Mouse (Mus musculus): ENCODE measurements around the gene Rftn1. TPM values are rescaled to one million over a fixed set of nuclear protein-coding genes. Genes with fewer than 3 reads are reported as not detected.

Rftn1 gene
- total RNA-seq, 2 experiments from 2014 or later, result 70.3 to 80.9 TPM

DNA sequence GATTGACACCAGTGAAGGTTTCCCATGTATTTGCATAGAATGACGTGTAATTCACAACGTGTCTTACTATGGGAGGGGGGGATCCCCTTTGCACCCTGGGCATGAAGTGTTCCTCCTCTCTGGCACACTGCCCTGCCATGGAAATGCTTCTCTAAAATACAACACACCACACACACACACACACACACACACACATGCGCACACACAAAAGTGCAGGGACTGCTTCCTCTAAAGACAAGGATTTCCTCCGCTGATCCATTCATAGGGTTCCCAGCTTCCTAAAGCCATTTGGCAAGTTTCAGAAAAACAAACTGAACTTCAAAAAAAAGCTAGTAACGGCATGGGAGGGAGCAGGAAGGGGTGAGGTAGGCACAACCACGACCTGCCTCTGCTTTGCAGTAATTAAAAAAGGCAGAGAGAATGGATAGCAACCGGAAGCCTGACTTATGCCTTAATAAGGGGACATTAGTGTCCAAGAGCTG lies 20.5 kb downstream of the Rftn1 start:
- DNase-seq, result peak; percentile 60

DNA sequence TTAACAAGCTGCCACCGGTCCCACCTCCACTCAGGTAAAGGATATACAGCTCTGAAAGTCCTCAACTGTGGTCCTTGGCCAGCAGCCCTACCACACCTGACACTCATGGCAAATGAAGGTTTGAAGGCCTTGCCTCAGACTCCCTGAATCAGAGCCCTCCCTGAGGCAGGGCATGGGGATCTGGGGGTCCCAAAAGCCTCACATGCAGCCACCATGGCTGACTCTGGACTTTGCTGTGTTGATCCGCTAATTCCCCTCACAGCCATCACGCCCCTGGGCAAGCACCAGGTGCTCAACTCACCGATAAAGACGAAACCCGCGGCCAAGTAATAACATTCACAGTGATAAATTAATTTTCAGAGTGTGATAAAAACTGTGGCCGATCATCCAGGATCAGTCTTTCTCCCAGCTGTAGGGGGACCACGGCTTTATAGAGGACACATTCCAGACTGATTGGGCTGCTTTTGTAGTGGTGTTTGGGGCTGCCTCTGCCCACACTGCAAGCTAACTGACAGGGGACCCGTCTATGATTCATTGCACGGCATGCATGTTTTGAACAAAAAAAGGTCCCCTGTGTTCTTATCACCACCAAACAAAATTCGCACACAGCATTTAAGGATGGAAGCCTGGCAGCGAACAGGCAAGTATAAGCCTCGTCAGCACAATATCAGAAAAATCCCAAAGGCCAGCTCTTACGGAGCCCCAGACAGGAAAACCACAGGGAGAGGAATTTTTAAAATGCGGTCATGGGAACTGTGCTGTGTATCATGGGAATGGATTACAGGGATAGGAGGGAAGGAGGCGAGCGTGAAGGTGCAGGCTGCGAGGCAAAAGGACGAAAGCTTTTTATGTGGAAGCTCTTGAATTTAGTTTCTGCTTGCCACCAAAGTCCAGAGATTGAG lies 29.3 kb downstream of the Rftn1 start:
- no peak for DNase-seq

DNA sequence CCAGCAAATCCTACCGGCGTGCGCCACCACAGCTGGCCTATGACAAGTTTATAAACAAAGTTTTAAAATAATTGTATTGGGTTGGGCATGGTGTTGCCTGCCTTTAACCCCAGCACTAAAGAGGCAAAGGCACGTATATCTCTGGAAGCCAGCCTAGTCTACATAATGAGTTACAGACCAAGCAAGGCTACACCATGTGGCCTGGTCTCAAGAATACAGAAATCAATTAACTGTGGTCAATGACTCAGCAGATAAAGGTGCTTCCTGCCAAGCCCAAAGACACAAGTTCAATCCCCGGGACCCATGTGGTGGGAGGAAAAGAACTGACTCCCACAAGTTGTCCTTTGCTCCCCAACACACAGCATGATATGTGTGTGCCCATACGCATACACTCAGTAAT lies 30.1 kb downstream of the Rftn1 start:
- DNase-seq, result no peak

DNA sequence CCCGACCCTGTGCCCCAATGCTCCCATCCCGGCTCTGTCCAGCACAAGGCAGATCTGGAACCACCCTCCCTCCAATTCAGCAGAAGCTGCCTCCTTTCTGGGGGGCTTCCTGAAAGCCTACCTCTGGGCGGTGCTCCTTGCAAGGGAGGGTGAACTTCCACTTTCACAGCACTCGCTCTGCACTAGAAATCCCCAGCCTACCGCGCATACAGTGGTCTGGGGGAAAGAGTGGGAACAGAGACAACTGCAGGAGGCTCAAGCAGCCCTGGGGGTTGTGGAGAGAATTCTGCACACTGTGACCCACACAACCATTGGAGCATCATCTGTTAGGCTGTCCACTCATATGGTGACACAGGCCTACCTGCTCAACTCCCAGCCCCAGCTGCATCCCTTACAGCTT lies 30.7 kb downstream of the Rftn1 start:
- no peak for DNase-seq

DNA sequence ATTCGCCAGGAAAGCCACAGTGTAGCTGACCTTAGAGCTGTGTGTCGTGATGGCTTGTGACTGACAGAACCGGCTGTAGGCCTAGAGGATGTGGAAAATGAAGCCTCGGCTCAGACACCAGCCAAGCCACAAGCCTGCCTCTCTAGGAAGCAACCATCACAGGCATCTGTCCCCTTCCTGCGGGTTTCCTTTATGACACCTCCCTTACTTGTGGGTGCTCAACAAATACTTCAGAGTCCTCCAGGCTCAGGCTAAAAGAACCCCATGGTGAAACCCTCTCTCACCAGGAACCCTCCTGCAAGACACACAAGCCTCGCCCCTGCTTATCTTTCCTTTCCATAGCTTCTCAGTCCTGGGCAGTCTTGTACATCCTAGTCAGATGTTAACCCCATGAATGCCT lies 31.9 kb downstream of the Rftn1 start:
- no peak for DNase-seq

DNA sequence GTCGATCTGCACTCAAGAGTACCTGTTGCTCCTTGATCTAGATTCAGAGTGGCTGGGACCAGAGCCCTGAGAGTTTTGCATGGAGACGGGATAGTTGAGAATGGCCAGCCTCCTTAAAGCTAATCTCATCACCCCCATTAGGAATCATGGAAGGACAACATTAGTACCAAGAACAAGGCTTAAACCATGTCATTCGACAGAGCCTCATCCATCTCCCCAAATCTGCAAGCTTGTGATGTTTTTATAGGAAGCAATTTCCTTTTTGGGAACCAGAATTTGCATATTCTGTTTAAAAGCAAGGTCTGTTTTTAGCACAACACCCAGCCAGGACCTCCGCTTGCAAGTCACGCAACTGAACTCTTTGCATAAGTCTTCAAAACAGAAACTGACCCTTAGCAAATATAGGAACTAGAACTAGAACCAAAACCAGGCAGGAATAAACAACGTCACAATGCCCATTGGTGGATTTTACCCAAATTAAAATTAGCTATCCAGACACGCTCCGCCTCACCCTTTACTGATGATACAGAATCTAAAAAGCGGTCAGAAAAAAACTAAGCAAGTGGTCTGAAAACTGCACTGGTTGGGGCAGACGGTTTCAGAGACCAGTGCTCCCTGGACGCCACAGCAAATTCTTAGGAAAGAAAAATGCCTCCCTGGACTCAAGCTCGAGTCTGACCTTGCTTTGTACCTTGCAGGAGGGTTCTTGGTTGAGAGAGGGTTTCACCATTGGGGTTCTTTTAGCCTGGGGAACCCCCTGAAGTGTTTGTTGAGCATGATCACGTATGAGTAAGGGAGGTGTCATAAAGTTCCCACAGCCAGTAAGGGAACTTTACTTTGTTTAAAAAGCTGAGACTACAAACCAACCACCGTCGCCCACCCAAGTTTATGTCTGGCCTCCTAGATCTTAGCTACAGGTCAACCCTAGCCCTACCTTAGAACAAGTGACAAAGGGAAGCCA lies 33.0 kb downstream of the Rftn1 start:
- DNase-seq, result no peak

DNA sequence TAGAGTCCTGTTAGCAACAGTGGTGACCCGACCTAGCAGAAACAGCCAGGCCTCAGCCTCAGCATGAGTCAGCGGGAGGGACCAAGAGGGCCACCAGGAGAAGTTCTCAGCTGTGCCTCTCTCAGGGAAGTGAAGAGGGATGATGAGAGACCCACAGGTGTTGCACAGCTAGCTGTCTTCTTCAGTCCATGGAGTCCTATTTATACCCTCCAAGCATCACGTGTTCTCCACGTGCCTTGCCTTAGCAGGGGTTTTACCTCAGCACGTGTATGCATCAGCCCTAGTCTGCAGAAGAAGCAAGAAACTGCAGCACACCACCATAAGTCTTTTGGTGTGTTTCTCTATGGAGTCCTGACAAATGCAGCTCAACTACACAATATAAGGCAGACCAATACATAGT lies 38.4 kb downstream of the Rftn1 start:
- DNase-seq, result no peak

DNA sequence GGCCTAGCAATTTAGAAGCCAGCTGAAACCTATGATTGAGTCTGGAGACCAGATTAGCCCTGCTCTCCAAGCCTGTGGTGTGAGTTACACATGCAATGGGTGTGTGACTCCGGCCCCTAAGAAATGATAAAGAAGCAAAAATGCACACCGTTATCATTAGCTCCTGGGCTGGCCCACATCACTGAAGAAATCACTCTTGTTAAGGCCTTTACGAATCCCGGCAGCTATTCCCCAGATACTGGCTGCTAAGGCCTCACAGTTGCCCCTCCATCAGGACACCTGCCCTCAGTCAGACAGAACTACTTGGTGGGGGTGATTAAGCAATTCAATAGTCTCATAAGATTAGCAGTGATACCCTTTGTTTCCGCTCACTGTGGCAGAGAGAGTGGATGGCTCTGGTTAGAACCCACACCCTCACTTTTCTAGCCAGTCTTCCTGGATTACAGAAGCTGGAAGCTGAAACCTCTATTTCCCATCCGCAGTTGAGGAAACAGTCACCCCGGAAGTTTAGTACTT lies 39.2 kb downstream of the Rftn1 start:
- no peak for DNase-seq

DNA sequence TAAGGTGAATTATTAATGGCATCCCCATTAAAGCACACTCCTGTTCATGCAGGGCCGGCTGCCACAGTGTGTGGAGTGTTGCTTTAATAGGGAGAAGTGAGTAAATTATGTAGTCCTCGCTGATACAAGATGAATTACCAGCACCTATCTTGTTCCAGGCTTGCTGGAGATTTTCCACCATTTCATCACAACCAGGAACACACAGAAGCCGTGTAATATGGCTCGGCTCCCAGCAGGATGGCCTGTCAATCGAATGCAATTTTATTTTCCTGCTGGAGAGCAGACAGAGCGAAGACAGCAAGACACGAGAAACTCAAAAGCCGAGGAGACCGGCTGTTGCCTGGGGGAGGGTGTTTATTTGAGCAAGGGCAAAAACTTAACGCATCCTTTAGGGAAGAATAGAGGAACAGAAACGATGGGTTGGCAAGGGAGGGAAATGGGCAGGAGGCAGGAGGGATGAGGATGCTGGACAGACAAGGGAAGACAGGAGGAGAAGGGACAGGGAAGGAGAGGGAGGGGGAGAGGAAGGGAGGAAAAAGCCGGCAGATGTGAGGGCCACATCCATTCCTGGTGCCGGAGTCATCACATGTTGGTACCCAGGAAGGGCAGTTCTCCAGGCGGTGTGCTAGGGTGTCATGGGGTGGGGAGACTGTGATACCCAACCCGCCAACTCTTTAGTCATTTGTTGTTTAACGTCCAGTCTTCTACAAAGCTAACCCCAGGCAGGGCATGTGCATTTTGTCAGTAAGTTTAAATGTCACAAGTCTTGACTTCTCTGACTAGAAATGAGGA lies 39.9 kb downstream of the Rftn1 start:
- DNase-seq, result no peak

DNA sequence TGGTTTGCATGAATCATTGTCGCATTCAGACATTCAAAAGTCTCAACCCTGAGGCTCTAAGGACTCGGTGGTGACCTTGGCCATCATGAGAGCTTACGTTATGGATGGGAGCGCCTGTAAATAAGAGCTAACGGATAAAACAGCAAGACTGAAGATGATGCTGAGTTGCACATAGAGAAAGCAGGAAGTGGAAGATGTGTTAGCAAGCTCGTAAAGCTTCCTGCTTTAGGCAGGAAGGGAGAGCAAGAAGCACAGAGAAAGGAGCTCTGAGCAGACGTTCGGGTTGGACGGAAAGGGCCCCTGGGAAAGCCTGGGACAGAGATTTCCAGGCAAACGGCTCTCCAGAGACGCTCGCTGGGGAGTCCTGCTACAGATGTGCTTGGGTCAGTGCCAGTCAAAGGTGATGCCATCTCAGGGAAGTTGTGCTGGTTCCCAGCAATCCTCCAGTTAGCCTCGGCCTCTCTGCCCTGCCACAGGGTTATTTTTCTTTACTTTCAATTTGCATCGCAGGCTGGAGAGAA lies 40.7 kb downstream of the Rftn1 start:
- DNase-seq, result no peak

DNA sequence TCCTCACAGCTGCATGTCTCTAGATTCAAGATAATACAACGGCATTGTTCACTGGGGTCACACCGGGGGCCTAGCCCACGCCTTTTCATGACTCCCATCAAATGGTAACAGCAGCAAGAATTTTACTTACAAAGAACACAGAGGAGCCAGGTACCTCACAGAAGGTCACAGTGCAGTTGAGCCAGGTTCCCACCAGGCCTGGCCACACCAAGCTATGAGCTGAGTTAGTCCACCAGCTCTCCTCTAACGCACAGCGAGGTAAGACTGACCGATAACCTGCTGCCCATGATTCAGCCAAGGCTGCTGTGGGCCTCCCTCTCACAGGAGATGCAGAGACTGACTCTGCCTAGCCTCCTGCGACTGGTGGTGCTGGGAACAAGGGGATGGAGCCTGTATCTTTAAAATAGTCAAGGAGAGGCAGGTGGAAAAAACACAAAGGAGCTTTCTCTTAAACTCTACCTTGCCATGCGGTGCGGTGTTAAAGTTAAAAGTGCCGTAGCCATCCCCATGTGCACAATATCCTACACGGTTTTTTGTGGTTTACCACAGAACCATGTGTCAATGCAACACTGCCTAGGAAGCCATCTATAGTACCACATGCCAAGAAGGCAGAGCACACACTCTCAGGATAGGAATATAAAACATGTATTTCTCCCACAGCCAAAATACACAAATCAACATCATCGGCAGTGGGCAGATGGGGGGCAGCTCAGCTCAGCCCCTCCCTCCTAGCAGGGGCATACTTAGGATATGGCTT lies 42.5 kb downstream of the Rftn1 start:
- DNase-seq, result no peak

DNA sequence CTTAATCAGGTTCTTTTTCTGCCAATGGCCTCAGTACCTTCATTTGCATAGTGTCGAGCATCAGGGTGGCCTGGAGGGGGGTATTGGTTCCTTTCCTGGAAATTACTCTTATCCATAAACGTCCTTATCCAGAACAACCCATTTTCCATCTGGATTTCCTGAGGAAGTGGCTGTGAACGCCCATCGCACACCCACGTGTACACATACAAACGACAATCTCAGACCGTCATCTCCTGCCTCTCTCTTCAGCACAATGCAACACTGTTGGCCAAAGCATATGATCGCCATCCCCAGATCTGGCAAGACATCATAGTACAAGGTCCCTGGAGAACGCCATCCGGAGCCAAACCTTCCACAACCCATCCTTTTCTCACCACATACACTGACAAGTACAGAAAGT lies 47.1 kb downstream of the Rftn1 start:
- peak; percentile 57 for DNase-seq

DNA sequence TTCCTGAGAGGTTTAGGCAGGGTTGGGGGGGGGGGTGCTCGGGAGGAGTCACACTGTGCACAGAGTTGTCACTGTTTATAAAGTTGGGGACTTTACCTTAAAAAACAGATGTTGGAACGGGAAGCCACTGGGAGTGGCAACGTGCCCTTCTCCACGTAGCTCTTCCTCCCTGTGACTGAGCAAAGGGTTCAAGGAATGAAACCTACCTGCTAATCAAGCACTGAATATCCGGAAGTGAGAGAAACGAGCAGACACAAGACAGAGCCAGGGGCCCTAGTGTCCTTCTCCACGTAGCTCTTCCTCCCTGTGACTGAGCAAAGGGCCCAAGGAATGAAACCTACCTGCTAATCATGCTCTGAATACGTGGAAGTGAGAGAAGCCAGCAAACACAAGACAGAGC lies 47.9 kb downstream of the Rftn1 start:
- no peak for DNase-seq

DNA sequence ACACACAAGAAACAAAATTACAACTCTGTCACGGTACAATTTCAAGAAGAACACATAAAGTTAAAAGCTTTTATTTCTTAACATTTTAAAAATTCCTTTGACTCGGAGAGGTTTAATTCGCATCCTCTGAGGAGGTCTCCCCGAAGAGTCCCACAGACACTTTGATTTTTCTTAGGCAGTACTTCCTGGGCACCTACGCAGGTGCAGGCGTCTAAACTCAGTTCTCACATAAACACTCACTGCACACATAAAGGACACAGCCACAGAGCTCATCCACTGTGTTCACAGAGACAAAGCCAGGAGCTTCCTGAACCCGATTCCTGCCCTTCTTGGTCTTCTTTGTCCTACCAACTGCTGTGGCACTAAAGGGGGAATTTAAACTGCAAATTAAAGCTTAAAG lies 48.3 kb downstream of the Rftn1 start:
- DNase-seq, result no peak

DNA sequence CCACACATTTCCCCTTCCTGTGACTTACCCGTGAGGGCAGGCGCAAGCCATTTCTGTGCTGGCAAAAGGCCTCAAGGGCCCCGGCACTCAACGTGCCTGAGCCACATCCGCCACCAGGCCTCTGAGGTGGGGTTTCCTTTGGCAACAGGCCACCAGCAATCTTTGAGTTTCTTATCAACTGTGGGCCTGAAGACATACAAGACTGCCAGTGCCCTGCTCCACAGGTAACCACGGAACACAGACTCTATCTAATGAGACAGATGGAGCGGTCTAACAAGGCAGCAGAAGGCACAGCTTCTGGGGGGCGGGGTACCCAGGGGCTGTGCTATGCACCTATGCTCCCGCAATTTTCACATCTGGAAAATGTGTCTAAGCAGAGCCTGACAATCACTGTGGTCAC lies 54.4 kb downstream of the Rftn1 start:
- DNase-seq, result peak; percentile 62

DNA sequence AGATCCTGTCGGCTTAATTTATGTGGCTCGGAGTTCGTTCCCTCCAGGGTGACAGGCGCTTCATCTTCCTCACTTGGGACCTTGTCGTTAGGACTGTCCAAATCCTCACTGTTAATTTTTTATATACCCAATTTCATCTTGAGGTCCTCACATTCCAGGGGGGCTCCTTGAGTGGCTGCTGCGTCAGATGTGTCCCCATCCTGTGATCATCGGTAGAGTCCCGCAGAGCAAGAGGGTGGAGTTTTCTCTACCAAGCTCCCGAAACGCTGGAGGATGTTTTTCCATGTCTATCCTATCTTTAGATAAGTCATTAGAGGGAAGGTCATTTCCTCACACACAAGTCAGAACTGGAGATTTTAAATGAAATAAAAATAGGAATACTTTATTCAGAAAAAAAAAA lies 55.0 kb downstream of the Rftn1 start:
- no peak for DNase-seq

DNA sequence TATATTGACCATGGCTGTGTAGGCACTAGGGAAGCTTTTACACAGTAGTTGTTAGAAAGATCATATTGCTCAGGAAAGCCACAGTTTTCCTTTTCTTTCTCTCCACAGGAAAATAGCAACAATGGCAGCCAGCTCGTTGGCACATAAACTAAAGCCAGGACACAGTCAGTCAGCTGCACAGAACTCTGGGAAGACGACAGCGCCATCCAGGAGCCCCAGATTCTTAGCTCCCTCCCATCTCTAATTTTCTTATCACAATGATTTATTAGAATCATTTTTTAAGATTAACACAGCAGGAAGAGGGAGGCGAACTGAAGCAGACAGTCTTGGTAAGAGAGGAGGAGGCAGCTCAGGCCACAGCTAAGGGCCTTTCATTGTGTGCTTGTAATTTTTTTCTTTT lies 58.8 kb downstream of the Rftn1 start:
- no peak for DNase-seq

DNA sequence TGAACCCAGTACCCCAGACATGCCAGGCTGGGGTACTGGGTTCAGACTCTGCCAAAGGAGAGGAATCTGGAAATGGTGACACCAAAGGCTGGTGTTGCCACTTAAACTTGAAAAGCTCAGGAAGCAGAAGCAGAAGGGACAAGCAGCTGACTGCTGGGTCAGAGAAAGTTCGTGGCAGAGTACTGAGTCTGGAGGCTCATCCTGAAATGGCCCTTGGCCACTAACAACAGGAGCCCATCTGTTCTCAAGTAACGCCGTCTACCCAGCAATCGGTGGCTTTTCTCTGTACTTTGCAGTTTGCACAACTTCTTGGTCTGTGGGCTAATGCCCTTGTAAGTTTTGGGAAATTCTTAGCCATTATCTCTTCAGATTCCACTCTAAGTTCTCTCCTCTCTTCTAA lies 60.1 kb downstream of the Rftn1 start:
- DNase-seq, result no peak

DNA sequence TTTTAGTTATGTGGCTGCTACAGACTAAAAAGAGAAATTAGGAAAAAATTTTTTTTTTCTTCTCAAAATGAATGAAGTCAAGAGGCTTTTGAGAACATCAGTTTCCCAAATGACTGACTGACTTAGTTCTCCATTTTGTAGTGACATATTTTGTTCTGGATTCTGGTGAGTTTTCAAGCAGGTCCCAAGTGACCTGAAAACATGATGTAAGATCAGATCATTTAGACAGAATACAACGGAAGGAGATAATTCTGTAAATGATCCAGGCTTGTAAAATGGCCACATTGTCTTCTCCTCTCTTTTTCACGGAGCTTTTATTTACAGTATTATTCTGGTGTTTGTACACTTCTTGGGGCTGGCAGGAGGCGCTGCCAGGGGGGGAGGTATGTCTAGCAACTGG lies 62.1 kb downstream of the Rftn1 start:
- DNase-seq, result no peak

DNA sequence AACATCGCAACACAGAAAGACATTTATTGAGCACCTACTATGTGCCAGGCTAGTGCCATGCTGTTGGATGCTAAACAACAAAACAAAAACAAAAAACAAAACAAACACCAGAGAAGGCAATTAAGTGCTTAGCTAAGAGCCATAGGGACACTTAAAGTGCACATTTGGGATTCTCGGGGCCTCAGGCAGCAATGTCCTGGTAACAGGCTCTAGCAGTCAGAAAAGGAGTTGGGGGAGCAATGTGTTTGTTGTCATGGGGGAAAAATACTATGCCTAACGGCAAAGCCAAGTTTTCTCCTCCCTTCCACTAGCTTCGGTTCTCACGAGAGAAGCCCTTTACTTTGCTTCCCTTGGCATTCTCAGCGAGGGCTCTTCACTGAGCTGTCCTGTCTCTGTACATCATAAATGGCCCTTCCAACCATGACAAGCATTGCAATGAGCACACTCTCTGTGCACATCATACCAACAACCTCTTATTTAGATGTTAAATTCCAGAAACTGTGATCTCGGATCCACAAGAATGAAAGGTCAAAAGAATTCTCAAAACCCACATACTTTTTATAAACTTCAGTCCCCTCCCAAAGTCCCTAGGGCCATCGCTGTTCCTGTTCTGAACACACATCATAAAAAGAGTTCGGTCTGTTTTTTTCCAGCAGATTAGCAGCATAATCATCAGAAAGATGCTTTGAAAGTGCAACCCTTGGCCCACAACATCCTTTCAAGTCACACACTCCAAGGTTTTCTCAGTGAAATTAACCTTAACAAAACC lies 63.2 kb downstream of the Rftn1 start:
- DNase-seq, result no peak

Data from heart, postnatal 4 days (tissue).